ENCODE assay signal across 8 mouse cellular contexts in genomic region chr2:147084366-147085071, GRCm38 (mm10). TPM values are rescaled to one million over a fixed set of nuclear protein-coding genes. Genes with fewer than 3 reads are reported as not detected.
DNase-seq lines count a peak whose midpoint lies in the region; ATAC-seq and TF ChIP-seq lines count a peak whose summit lies in the region.

No protein-coding gene starts in this region.

- no peak for TF ChIP-seq POLR2A in brain, embryonic 14.5 days (IDR thresholded peaks at IDR 0.05; ENCODE audit: borderline replicate concordance, extremely low read depth, insufficient read depth, insufficient read length, poor library complexity, severe bottlenecking)

- H3K36me3 ChIP-seq in megakaryocyte, embryonic 14.5 days (replicated peaks; ENCODE audit: low read length), result no peaks in the 10 kb centered on the region
- H3K36me3 ChIP-seq in neural tube, embryonic 14.5 days (ENCODE audit: control insufficient read depth, insufficient read depth, low read length), result no peaks in the 10 kb centered on the region

- H3K4me3 ChIP-seq in megakaryocyte, embryonic 14.5 days (replicated peaks), result peak overlapping the region; percentile 92
- peak overlapping the region; percentile 13 for H3K4me3 ChIP-seq in neural tube, embryonic 14.5 days (ENCODE audit: low read depth, low read length)

- no peaks in the 10 kb centered on the region for H3K9me3 ChIP-seq in megakaryocyte, embryonic 14.5 days
- no peaks in the 10 kb centered on the region for H3K9me3 ChIP-seq in neural tube, embryonic 14.5 days (ENCODE audit: control insufficient read depth, low read length)

- peak; percentile 35 for DNase-seq in brain, embryonic 14.5 days (ENCODE audit: low read depth)
- DNase-seq in gastrocnemius, postnatal 25 days, result peak; percentile 5
- DNase-seq in kidney, postnatal 14 days, result peak; percentile 7
- DNase-seq in urinary bladder, adult 2 months (ENCODE audit: low spot score), result no peak
- no peak for DNase-seq in left cerebral cortex, adult 18-20 months (ENCODE audit: low spot score in 2 of 2)

- ATAC-seq in megakaryocyte, adult 5-6 weeks (ENCODE audit: poor library complexity, severe bottlenecking), result no peak
- peak; percentile 67 for ATAC-seq in neural tube, embryonic 14.5 days (ENCODE audit: low read depth)

- H3K4me2 ChIP-seq in neural tube, embryonic 14.5 days (ENCODE audit: low read depth, low read length), result peak overlapping the region; percentile 40; the same call in 1 of the 2 replicates

- no peak for TF ChIP-seq CTCF in brain, embryonic 14.5 days (IDR thresholded peaks at IDR 0.05; ENCODE audit: borderline replicate concordance, extremely low read depth, insufficient read depth, insufficient read length)

- H3K27me3 ChIP-seq in megakaryocyte, embryonic 14.5 days (replicated peaks), result peaks cover 64% of the 10 kb centered on the region
- H3K27me3 ChIP-seq in neural tube, embryonic 14.5 days (ENCODE audit: control insufficient read depth, insufficient read depth, low read length), result peaks cover 61% of the 10 kb centered on the region

- peaks cover 28% of the 10 kb centered on the region for H3K4me1 ChIP-seq in megakaryocyte, embryonic 14.5 days
- H3K4me1 ChIP-seq in neural tube, embryonic 14.5 days (ENCODE audit: control insufficient read depth, insufficient read depth, low read length), result 0 out of 2 replicates have a peak, but pooled peaks cover 7% of the 10 kb centered on the region

- H3K27ac ChIP-seq in neural tube, embryonic 14.5 days (ENCODE audit: low read depth, low read length), result no peak overlapping the region

- no peak overlapping the region for H3K9ac ChIP-seq in neural tube, embryonic 14.5 days (replicated peaks; ENCODE audit: low read depth, low read length)

- WGBS in neural tube, embryonic 14.5 days, result 2% methylated on average over 101 of the region's 106 CpGs

RNA-seq across cellular contexts. Expression of gene Nkx2-4, which starts 0.7 kb away (rescaled TPM):
- polyA plus RNA-seq in megakaryocyte, embryonic 14.5 days (2012; ENCODE audit: insufficient read depth, low replicate concordance), result not detected in 2 replicates
- total RNA-seq in megakaryocyte, adult 5-6 weeks (2015), result not detected in 2 replicates
- not detected in 2 replicates for total RNA-seq in megakaryocyte, adult 5-6 weeks (2017)
- 2.2 and 2.5 TPM in 2 replicates for polyA plus RNA-seq in brain, embryonic 14.5 days (2012; rRNA removed)
- total RNA-seq in gastrocnemius, postnatal 25 days (2021), result not detected
- polyA plus RNA-seq in neural tube, embryonic 14.5 days (2014; fragmentation: Nextera tagmentation; extraction: Ambion mirVana), result not detected in 2 replicates
- not detected in 2 replicates for polyA plus RNA-seq in urinary bladder, adult 2 months (2012; rRNA removed)
- total RNA-seq in left cerebral cortex, adult 18-20 months (2021), result not detected

Comparison
In these comparisons a context has a peak if more than half of its experiments do, and no peak if none do; other contexts are left out.
1. DNase-seq: peak in brain, embryonic 14.5 days (single experiment), gastrocnemius, postnatal 25 days (single experiment) and kidney, postnatal 14 days (single experiment); none in urinary bladder, adult 2 months (single experiment) and left cerebral cortex, adult 18-20 months (0 of 2).